Mouse (Mus musculus) intestine, embryonic 16.5 days (tissue): ENCODE results near the gene Dock10. TPM values are rescaled to one million over a fixed set of nuclear protein-coding genes. Genes with fewer than 3 reads are reported as not detected.

ENCODE experiments used
- ATAC-seq: fragments of 200-750 bp; cut with Nextera tagmentation; 2 replicates; pipeline ENCODE4 v1.8.0; 2017; ENCODE audit warnings: moderate TSS enrichment, moderate library complexity
- H3K27ac ChIP-seq: fragments of 300-500 bp; sonication (generic); 2 replicates; pipeline ENCODE4 v1.5.1; 2014; ENCODE audit warnings: mild to moderate bottlenecking, low read length
- H3K27me3 ChIP-seq: fragments of 300-500 bp; sonication (generic); replicated peaks from 2 replicates; pipeline ENCODE4 v1.6.1; 2014; ENCODE audit warnings: low read length, control low read depth, mixed read lengths; ENCODE audit not compliant: control insufficient read depth, insufficient read depth
- H3K36me3 ChIP-seq: fragments of 300-500 bp; sonication (generic); 2 replicates; pipeline ENCODE4 v1.6.1; 2014; ENCODE audit warnings: low read length, control low read depth; ENCODE audit not compliant: control insufficient read depth, insufficient read depth
- H3K4me1 ChIP-seq: fragments of 300-500 bp; sonication (generic); 2 replicates; pipeline ENCODE4 v1.6.1; 2014; ENCODE audit warnings: low read length, control low read depth, mixed read lengths; ENCODE audit not compliant: control insufficient read depth, insufficient read depth
- H3K4me2 ChIP-seq: fragments of 300-500 bp; sonication (generic); 2 replicates; pipeline ENCODE4 v1.6.1; 2014; ENCODE audit warnings: low read depth, low read length, control low read depth
- H3K4me3 ChIP-seq: fragments of 300-500 bp; sonication (generic); 2 replicates; pipeline ENCODE4 v1.5.1; 2014; ENCODE audit warnings: mild to moderate bottlenecking, low read length
- H3K9ac ChIP-seq: fragments of 300-500 bp; sonication (generic); 2 replicates; pipeline ENCODE4 v1.6.1; 2014; ENCODE audit warnings: low read depth, low read length
- H3K9me3 ChIP-seq: fragments of 300-500 bp; sonication (generic); 2 replicates; pipeline ENCODE4 v1.6.1; 2016; ENCODE audit warnings: low read length, control low read depth; ENCODE audit not compliant: control insufficient read depth
- WGBS: fragments of 180-500 bp; shearing (Covaris S2); extraction: QIAGEN DNeasy Blood & Tissue Kit; methylation state at CpG from one replicate; pipeline ENCODE4 v1.1.7; 2014; 5-methylcytosine and 5-hydroxymethylcytosine counted together
- polyA plus RNA-seq: library from polyadenylated mRNA; unstranded; fragments of >200 nt; fragmentation: Nextera tagmentation; extraction: Ambion mirVana; gene quantifications from 2 replicates; pipeline ENCODE4 v1.2.1, GENCODE M21; 2015

Gene Dock10
- polyA plus RNA-seq, 1 experiment from 2014 or later, result 3.7 TPM

GRCm38 (mm10) chr1:80496360-80496759 lies 262.0 kb downstream of the Dock10 start:
- no peak for ATAC-seq
- Histone ChIP-seq H3K27ac (no peak overlapping the region), H3K27me3 (no peaks in the 10 kb centered on the region), H3K9me3 (no peaks in the 10 kb centered on the region), H3K36me3 (no peaks in the 10 kb centered on the region), H3K4me1 (no peaks in the 10 kb centered on the region), H3K9ac (no peak overlapping the region), H3K4me3 (no peak overlapping the region), H3K4me2 (no peak overlapping the region)
- WGBS, result 78% methylated on average over 4 of the region's 4 CpGs

GRCm38 (mm10) chr1:80483419-80483818 lies 274.9 kb downstream of the Dock10 start:
- no peak for ATAC-seq
- Histone ChIP-seq H3K9ac (no peak overlapping the region), H3K9me3 (no peaks in the 10 kb centered on the region), H3K27me3 (no peaks in the 10 kb centered on the region), H3K4me2 (no peak overlapping the region), H3K4me3 (no peak overlapping the region), H3K4me1 (no peaks in the 10 kb centered on the region), H3K36me3 (no peaks in the 10 kb centered on the region), H3K27ac (no peak overlapping the region)
- 64% methylated on average over 5 of the region's 5 CpGs for WGBS

- Histone ChIP-seq H3K9ac (no peak overlapping the region), H3K27ac (no peak overlapping the region), H3K4me1 (no peaks in the 10 kb centered on the region), H3K27me3 (no peaks in the 10 kb centered on the region), H3K4me3 (no peak overlapping the region), H3K36me3 (no peaks in the 10 kb centered on the region), H3K9me3 (no peaks in the 10 kb centered on the region), H3K4me2 (no peak overlapping the region)
- 62% methylated on average over 1 of the region's 1 CpGs for WGBS
- ATAC-seq, result no peak
Measured at GRCm38 (mm10) chr1:80474942-80475341, 283.4 kb downstream of the Dock10 start.

- ATAC-seq, result no peak
- Histone ChIP-seq H3K27ac (no peak overlapping the region), H3K9me3 (no peaks in the 10 kb centered on the region), H3K36me3 (no peaks in the 10 kb centered on the region), H3K9ac (no peak overlapping the region), H3K27me3 (no peaks in the 10 kb centered on the region), H3K4me3 (no peak overlapping the region), H3K4me1 (no peaks in the 10 kb centered on the region), H3K4me2 (no peak overlapping the region)
- WGBS, result 92% methylated on average over 1 of the region's 1 CpGs
Measured at GRCm38 (mm10) chr1:80472395-80472794, 285.9 kb downstream of the Dock10 start.

- H3K36me3 ChIP-seq, result no peaks in the 10 kb centered on the region
- no peaks in the 10 kb centered on the region for H3K27me3 ChIP-seq
- H3K9ac ChIP-seq, result no peak within 1 kb of the TSS
- no peak within 1 kb of the TSS for H3K4me2 ChIP-seq
- 91% methylated on average over 6 of the region's 6 CpGs for WGBS
- no peaks in the 10 kb centered on the region for H3K4me1 ChIP-seq
- no peaks in the 10 kb centered on the region for H3K9me3 ChIP-seq
- no peak for ATAC-seq
- H3K27ac ChIP-seq, result no peak within 1 kb of the TSS
- H3K4me3 ChIP-seq, result no peak within 1 kb of the TSS
Measured at GRCm38 (mm10) chr1:80461348-80461747, 297.0 kb downstream of the Dock10 start, which contains the start of gene Gm45261. Gene Gm45261, minus strand, starts transcription at chr1:80461448.

- Histone ChIP-seq H3K4me3 (no peak overlapping the region), H3K36me3 (no peaks in the 10 kb centered on the region), H3K4me2 (no peak overlapping the region), H3K4me1 (no peaks in the 10 kb centered on the region), H3K9ac (no peak overlapping the region), H3K27me3 (no peaks in the 10 kb centered on the region), H3K9me3 (no peaks in the 10 kb centered on the region), H3K27ac (no peak overlapping the region)
- no peak for ATAC-seq
- WGBS, result 85% methylated on average over 1 of the region's 1 CpGs
Measured at GRCm38 (mm10) chr1:80459923-80460322, 298.4 kb downstream of the Dock10 start.

- H3K4me1 ChIP-seq, result no peaks in the 10 kb centered on the region
- H3K9me3 ChIP-seq, result no peaks in the 10 kb centered on the region
- no peak overlapping the region for H3K27ac ChIP-seq
- no peak overlapping the region for H3K4me2 ChIP-seq
- H3K9ac ChIP-seq, result no peak overlapping the region
- no peaks in the 10 kb centered on the region for H3K27me3 ChIP-seq
- H3K4me3 ChIP-seq, result no peak overlapping the region
- no peaks in the 10 kb centered on the region for H3K36me3 ChIP-seq
- no peak for ATAC-seq
Measured at GRCm38 (mm10) chr1:80459477-80459876, 298.9 kb downstream of the Dock10 start.

GRCm38 (mm10) chr1:80453971-80454370 lies 304.4 kb downstream of the Dock10 start:
- no peak overlapping the region for H3K4me3 ChIP-seq
- H3K27ac ChIP-seq, result no peak overlapping the region
- H3K9ac ChIP-seq, result no peak overlapping the region
- H3K9me3 ChIP-seq, result no peaks in the 10 kb centered on the region
- H3K4me1 ChIP-seq, result no peaks in the 10 kb centered on the region
- ATAC-seq, result no peak
- WGBS, result 80% methylated on average over 2 of the region's 2 CpGs
- no peak overlapping the region for H3K4me2 ChIP-seq
- H3K36me3 ChIP-seq, result no peaks in the 10 kb centered on the region
- no peaks in the 10 kb centered on the region for H3K27me3 ChIP-seq

GRCm38 (mm10) chr1:80451914-80452549 lies 306.3 kb downstream of the Dock10 start:
- H3K9ac ChIP-seq, result no peak overlapping the region
- no peaks in the 10 kb centered on the region for H3K4me1 ChIP-seq
- ATAC-seq, result no peak
- H3K9me3 ChIP-seq, result no peaks in the 10 kb centered on the region
- H3K27ac ChIP-seq, result no peak overlapping the region
- H3K4me2 ChIP-seq, result no peak overlapping the region
- H3K4me3 ChIP-seq, result no peak overlapping the region
- 80% methylated on average over 1 of the region's 1 CpGs for WGBS
- no peaks in the 10 kb centered on the region for H3K36me3 ChIP-seq
- H3K27me3 ChIP-seq, result no peaks in the 10 kb centered on the region
